Mouse (Mus musculus) layer of hippocampus, adult 9-10 months (tissue): ENCODE measurements around the gene Smc3.

Source experiments
- DNase-seq: peaks from one replicate; pipeline ENCODE4 v3.0.0; 2022; ENCODE audit warnings: low spot score

Gene Smc3

GRCm38 (mm10) chr19:53599757-53600539, at the start of gene Smc3:
Smc3 (plus strand) TSS chr19:53600398.
- DNase-seq = peak; percentile 98

- DNase-seq = no peak
These were observed 49.2 kb upstream of the Smc3 start for GRCm38 (mm10) chr19:53550972-53551371.

GRCm38 (mm10) chr19:53552216-53552786, 47.9 kb upstream of the Smc3 start:
- DNase-seq = no peak

GRCm38 (mm10) chr19:53552795-53553194, 47.4 kb upstream of the Smc3 start:
- DNase-seq = no peak

GRCm38 (mm10) chr19:53554402-53554801, 45.8 kb upstream of the Smc3 start:
- DNase-seq = no peak

- DNase-seq = no peak
These were observed 45.1 kb upstream of the Smc3 start for GRCm38 (mm10) chr19:53554981-53555616.

- no peak for DNase-seq
These were observed 43.4 kb upstream of the Smc3 start for GRCm38 (mm10) chr19:53556841-53557240.

GRCm38 (mm10) chr19:53557267-53557936, 42.8 kb upstream of the Smc3 start:
- DNase-seq = no peak

- no peak for DNase-seq
These were observed 39.8 kb upstream of the Smc3 start for GRCm38 (mm10) chr19:53560436-53560835.

GRCm38 (mm10) chr19:53564174-53564573, 36.0 kb upstream of the Smc3 start:
- no peak for DNase-seq

GRCm38 (mm10) chr19:53565565-53566277, 34.5 kb upstream of the Smc3 start:
- no peak for DNase-seq

GRCm38 (mm10) chr19:53567864-53568263, 32.3 kb upstream of the Smc3 start:
- DNase-seq = no peak

- DNase-seq = no peak
These were observed 31.6 kb upstream of the Smc3 start for GRCm38 (mm10) chr19:53568553-53568952.

GRCm38 (mm10) chr19:53571056-53571455, 29.1 kb upstream of the Smc3 start:
- DNase-seq = no peak

GRCm38 (mm10) chr19:53571501-53572428, 28.4 kb upstream of the Smc3 start:
- DNase-seq = no peak

GRCm38 (mm10) chr19:53572607-53573006, 27.6 kb upstream of the Smc3 start:
- DNase-seq = no peak

- no peak for DNase-seq
These were observed 27.0 kb upstream of the Smc3 start for GRCm38 (mm10) chr19:53573151-53573550.

- DNase-seq = no peak
These were observed 26.1 kb upstream of the Smc3 start for GRCm38 (mm10) chr19:53574131-53574530.

GRCm38 (mm10) chr19:53574546-53574945, 25.7 kb upstream of the Smc3 start:
- no peak for DNase-seq

GRCm38 (mm10) chr19:53575296-53576010, 24.7 kb upstream of the Smc3 start:
- DNase-seq = no peak
